Mouse (Mus musculus): ENCODE data around the gene Oit1.

The Oit1 gene

DNA sequence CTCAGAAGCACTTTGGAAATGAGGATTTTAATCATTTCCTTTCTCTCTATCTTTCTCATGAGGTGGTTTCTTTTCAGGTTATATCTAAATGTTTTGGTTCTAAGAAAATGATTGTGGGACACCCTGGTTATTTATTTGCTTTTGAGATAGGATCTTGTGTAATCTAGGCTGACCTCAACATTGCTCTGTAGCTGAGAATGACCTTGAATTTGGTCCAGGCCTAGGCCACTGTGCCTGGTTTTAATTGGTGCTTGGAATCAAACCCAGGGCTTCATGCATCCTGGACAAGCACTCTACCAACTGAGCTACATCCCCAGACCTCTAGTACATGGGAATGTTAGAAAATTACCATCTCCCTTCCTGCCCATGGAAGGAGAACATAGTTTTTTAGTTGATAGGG lies 74.5 kb downstream of the Oit1 start:
- DNase-seq (ENCODE audit: extremely low read depth, insufficient read length, low spot score), result no peak

DNA sequence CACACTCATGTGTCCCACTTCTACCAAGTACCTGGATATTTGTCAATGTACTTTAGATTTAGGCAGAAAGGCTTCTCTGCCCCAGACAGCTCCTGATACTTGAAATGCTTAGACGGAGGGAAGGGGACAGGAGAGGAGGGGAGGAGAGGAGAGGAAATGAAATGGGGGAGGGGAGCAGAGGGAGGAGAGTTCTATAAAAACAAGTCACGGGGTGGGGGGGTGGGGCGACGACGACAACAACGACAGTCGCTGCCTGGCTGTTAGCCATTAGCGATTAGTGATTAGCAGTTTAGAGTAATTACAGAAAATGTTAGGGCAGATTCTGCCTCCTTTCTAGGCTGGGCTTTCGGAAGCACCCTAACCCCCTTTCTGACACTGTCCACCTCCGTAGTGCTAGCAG lies 75.9 kb downstream of the Oit1 start:
- DNase-seq (ENCODE audit: extremely low read depth, insufficient read length, low spot score), result no peak

DNA sequence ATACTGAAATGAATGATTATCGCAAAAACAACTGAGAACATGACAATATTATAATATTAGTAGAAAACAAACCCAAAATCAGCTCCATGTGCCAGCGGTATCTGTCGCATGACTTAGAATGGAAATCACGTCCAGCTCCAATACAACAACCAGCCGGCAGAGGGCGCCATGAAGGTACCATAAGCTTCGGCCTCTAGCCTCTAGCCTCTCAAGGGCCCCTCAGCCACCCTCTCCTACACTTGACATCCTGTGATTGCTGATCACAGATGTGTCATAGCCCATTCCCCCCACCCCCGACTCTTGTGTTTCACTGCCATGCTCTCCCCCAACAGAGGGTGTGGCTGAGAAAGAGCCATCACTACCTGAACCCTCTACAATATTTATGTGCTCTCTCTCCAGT lies 78.3 kb downstream of the Oit1 start:
- no peak for DNase-seq (ENCODE audit: extremely low read depth, insufficient read length, low spot score)
